8 mouse cellular contexts compared by ENCODE assay signal in genomic region chr4:141567174-141567573, GRCm38 (mm10). TPM values are rescaled to one million over a fixed set of nuclear protein-coding genes. Genes with fewer than 3 reads are reported as not detected.
"Had no signal": no experiment of that assay in that cellular context is flagged by ENCODE, and none has a peak within 500 bp of the region (broad histone marks: within the 10 kb centered on the region; RNA-seq: fewer than 3 reads in every experiment).

No protein-coding gene starts in this region.

RNA-seq across cellular contexts. Expression of gene Fblim1, which starts 38.7 kb away (rescaled TPM):
- total RNA-seq: megakaryocyte progenitor cell, adult 5-6 weeks; monocyte, adult 5-6 weeks had no signal

RNA-seq across cellular contexts. Expression of gene Tmem82, which starts 51.3 kb away (rescaled TPM):
- total RNA-seq: monocyte, adult 5-6 weeks; neutrophil, adult 5-6 weeks had no signal

RNA-seq across cellular contexts. Expression of gene Slc25a34, which starts 56.4 kb away (rescaled TPM):
- total RNA-seq: megakaryocyte progenitor cell, adult 5-6 weeks; monocyte, adult 5-6 weeks had no signal
- polyA plus RNA-seq: midbrain, embryonic 11.5 days; neural tube, embryonic 12.5 days; neural tube, embryonic 14.5 days; stomach, embryonic 14.5 days; thymus, postnatal 0 days had no signal
